Mouse (Mus musculus) liver, embryonic 13.5 days (tissue): ENCODE measurements around the gene Txndc8. TPM values are rescaled to one million over a fixed set of nuclear protein-coding genes. Genes with fewer than 3 reads are reported as not detected.

Experiments used
- ATAC-seq: fragments of 200-750 bp; cut with Nextera tagmentation; 2 replicates; pipeline ENCODE4 v1.8.0; 2017; ENCODE audit warnings: low read depth, mild to moderate bottlenecking, moderate number of reproducible peaks, moderate library complexity
- DNase-seq: peaks from one replicate; pipeline ENCODE4 v3.0.0; 2022
- H3K27ac ChIP-seq: fragments of 300-500 bp; sonication (generic); 2 replicates; pipeline ENCODE4 v1.5.1; 2015; ENCODE audit warnings: moderate library complexity, mild to moderate bottlenecking, inconsistent platforms
- H3K27me3 ChIP-seq: fragments of 300-500 bp; sonication (generic); 2 replicates; pipeline ENCODE4 v1.6.1; 2015; ENCODE audit warnings: mild to moderate bottlenecking, inconsistent platforms
- H3K36me3 ChIP-seq: fragments of 300-500 bp; sonication (generic); 2 replicates; pipeline ENCODE4 v1.6.1; 2015; ENCODE audit warnings: mild to moderate bottlenecking, inconsistent platforms
- H3K4me1 ChIP-seq: fragments of 300-500 bp; sonication (generic); replicated peaks from 2 replicates; pipeline ENCODE4 v1.6.1; 2015; ENCODE audit warnings: inconsistent platforms
- H3K4me2 ChIP-seq: fragments of 300-500 bp; sonication (generic); 2 replicates; pipeline ENCODE4 v1.6.1; 2015; ENCODE audit warnings: inconsistent platforms, mild to moderate bottlenecking, moderate library complexity
- H3K4me3 ChIP-seq: fragments of 300-500 bp; sonication (generic); replicated peaks from 2 replicates; pipeline ENCODE4 v1.5.1; 2015; ENCODE audit warnings: mild to moderate bottlenecking, inconsistent platforms
- H3K9ac ChIP-seq: fragments of 300-500 bp; sonication (generic); 2 replicates; pipeline ENCODE4 v1.6.1; 2015; ENCODE audit warnings: mild to moderate bottlenecking, inconsistent platforms
- H3K9me3 ChIP-seq: fragments of 300-500 bp; sonication (generic); replicated peaks from 2 replicates; pipeline ENCODE4 v1.6.1; 2016; ENCODE audit warnings: inconsistent platforms
- WGBS: fragments of 180-500 bp; shearing (Covaris S2); methylation state at CpG from one replicate; pipeline ENCODE4 v1.1.7; 2015; ENCODE audit not compliant: insufficient replicate concordance; 5-methylcytosine and 5-hydroxymethylcytosine counted together
- polyA plus RNA-seq: library from polyadenylated mRNA; unstranded; fragments of >200 nt; fragmentation: Nextera tagmentation; extraction: Ambion mirVana; gene quantifications from 2 replicates; pipeline ENCODE4 v1.2.1, GENCODE M21; 2015

Gene Txndc8
- polyA plus RNA-seq: not detected in 2 replicates

DNA sequence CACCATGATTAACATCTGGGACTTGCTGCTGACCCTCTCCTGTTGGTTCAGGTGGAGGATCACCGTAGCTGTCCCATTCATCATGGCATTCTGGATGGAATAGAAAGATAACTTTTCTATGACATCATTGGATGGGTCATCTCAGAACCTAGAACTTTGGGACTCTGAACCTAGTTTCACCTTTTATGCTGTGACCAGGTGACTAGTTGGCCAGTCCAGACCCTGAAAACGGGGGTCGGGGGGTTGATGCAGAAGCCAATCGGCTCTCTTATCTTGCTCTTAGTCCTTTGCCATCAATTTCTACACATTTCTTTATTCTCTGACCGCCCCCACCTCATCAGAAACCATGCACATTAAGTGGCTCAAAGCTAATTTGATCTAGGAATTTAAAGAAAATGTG, at the start of gene Txndc8:
Gene Txndc8, minus strand, starts transcription at position 101 of the 400 bp plus-strand sequence.
- H3K4me1 ChIP-seq: no peaks in the 10 kb centered on the region
- no peak within 1 kb of the TSS for H3K9ac ChIP-seq
- 65% methylated on average over 5 of the region's 5 CpGs for WGBS
- no peak within 1 kb of the TSS for H3K27ac ChIP-seq
- no peaks in the 10 kb centered on the region for H3K9me3 ChIP-seq
- H3K27me3 ChIP-seq: no peaks in the 10 kb centered on the region
- H3K36me3 ChIP-seq: no peaks in the 10 kb centered on the region
- no peak within 1 kb of the TSS for H3K4me2 ChIP-seq
- ATAC-seq (no peak), DNase-seq (no peak)
- no peak within 1 kb of the TSS for H3K4me3 ChIP-seq

DNA sequence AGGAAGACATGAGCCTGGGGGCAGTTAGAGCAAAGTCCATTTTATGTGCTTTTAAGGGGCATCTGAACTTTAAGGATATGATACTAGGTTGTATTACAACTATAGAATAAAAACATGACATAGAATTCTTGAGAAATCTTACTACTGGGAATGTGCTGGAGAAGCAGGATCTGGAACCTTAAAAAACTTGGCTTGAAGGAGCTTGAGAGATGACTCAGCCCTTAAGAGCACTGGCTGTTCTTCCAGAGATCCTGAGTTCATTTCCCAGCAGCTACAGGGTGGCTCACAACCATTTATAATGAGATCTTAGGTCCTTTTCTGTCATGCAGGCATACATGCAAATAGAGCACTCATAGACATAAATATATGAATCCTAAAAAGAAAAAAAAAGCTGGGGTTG, 46.7 kb upstream of the Txndc8 start:
- Histone ChIP-seq H3K4me1 (no peaks in the 10 kb centered on the region), H3K4me3 (no peak overlapping the region), H3K4me2 (no peak overlapping the region), H3K27me3 (no peaks in the 10 kb centered on the region), H3K9ac (no peak overlapping the region), H3K9me3 (no peaks in the 10 kb centered on the region), H3K27ac (no peak overlapping the region), H3K36me3 (no peaks in the 10 kb centered on the region)
- ATAC-seq (no peak), DNase-seq (no peak)

DNA sequence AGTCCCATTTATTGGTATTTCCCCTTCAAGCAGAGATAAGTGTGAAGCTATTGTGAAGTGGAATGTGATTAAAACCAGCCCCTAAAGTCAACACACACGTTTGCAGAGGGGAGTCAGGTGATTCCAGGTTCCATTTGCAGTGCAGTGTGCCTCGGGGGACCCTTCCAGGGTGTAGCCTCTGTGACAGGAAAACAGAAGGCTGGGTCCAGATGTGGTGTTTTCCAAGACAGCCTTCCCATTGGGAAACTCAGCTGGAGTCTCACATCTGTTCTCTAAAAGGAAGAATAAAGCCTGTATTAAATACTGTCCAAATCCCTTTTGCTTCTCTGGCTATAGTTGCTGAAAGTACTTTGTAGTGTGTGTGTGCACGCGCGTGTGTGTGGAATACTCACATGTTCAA, 45.5 kb upstream of the Txndc8 start:
- Histone ChIP-seq H3K4me1 (no peaks in the 10 kb centered on the region), H3K4me3 (no peak overlapping the region), H3K9me3 (no peaks in the 10 kb centered on the region), H3K27ac (no peak overlapping the region), H3K9ac (no peak overlapping the region), H3K36me3 (no peaks in the 10 kb centered on the region), H3K27me3 (no peaks in the 10 kb centered on the region), H3K4me2 (no peak overlapping the region)
- 67% methylated on average over 5 of the region's 5 CpGs for WGBS
- no peak for DNase-seq
- no peak for ATAC-seq

DNA sequence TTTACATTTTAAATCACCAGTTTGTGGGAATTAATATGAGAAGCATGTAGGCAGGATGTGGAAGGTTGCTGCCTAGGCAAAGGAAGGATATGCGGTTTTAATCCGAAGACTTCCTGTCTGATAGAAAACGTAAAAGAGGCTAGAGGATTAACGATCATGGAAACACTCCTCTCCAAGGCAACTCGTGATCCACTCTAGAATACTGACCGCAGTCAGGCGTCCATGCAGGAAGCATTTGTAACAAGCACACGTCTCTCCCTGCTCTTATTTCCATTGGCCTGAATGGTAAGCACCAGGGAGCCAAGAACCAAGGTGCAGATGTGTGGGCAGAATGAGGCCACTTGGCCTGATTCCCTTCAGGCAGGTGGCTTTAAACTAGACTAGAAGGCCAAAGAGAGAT, 41.8 kb upstream of the Txndc8 start:
- WGBS: 43% methylated on average over 8 of the region's 8 CpGs
- H3K27me3 ChIP-seq: no peaks in the 10 kb centered on the region
- no peaks in the 10 kb centered on the region for H3K4me1 ChIP-seq
- no peak overlapping the region for H3K9ac ChIP-seq
- no peak overlapping the region for H3K4me3 ChIP-seq
- DNase-seq (no peak), ATAC-seq (no peak)
- no peaks in the 10 kb centered on the region for H3K36me3 ChIP-seq
- no peak overlapping the region for H3K4me2 ChIP-seq
- no peak overlapping the region for H3K27ac ChIP-seq
- H3K9me3 ChIP-seq: no peaks in the 10 kb centered on the region

DNA sequence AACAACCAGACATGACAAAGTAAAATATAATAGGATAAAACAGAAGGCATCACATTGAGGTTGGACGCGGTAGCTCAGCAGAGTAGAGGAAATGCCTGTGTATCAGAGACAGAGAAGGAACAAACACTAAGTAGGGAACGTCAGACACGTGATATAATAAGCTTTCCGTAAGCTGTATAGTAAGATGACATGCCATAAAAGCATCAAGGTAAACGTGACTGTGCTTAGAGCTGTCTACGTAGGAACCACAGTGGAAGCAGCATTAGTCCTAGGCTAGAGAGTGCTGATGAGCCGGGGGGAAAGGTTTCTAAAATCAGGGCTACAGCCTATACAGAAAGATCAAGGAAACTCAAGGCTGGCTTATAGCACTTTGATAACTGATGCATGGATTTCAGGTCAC, 41.4 kb upstream of the Txndc8 start:
- no peak for ATAC-seq
- 58% methylated on average over 8 of the region's 8 CpGs for WGBS

DNA sequence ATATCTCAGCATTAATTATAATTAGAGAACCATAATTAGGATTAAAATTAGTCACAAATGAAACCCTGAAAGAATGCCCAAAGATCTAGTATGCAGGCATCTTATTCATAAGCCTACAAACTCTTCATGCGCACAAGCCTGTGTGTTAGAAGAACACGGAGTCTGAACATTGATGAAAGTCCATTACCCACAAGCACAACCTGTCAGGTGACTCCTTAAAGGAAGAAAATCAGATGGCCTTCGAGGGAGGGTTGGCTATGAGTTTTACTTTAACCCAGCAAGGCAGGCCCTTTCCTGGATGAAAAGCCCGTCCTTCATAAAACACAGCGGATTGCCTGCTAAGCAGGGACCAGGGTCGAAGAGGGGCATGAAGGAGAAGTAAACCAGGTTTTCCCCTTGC, 35.9 kb upstream of the Txndc8 start:
- no peaks in the 10 kb centered on the region for H3K9me3 ChIP-seq
- no peak overlapping the region for H3K4me3 ChIP-seq
- no peaks in the 10 kb centered on the region for H3K36me3 ChIP-seq
- WGBS: 75% methylated on average over 6 of the region's 6 CpGs
- no peak overlapping the region for H3K27ac ChIP-seq
- ATAC-seq (no peak), DNase-seq (no peak)
- no peaks in the 10 kb centered on the region for H3K4me1 ChIP-seq
- no peak overlapping the region for H3K4me2 ChIP-seq
- no peaks in the 10 kb centered on the region for H3K27me3 ChIP-seq
- no peak overlapping the region for H3K9ac ChIP-seq

More for the DNA sequence above, 41.4 kb upstream of the Txndc8 start:
- Histone ChIP-seq H3K27ac (no peak overlapping the region), H3K36me3 (no peaks in the 10 kb centered on the region), H3K4me3 (no peak overlapping the region), H3K27me3 (no peaks in the 10 kb centered on the region), H3K9me3 (no peaks in the 10 kb centered on the region), H3K4me1 (no peaks in the 10 kb centered on the region), H3K9ac (no peak overlapping the region), H3K4me2 (no peak overlapping the region)
- DNase-seq: no peak

DNA sequence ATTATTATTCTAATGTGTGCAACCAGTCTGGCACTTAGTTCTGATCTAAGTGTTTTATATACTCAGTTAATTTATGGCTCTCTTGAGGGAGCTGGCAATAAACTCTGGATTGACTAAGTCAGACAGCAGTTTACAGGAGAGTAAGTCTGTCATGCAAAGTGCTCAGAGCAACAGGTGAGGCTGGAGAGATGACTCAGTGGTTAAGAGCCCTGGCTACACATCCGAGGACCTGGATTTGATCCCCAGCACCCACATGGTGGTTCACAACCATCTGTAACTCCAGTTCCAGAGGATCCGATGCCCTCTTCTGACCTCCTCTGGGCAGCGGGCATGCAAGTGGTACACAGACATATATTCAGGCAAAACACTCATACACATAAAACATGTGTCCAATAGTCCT, 35.4 kb upstream of the Txndc8 start:
- Histone ChIP-seq H3K9ac (no peak overlapping the region), H3K4me3 (no peak overlapping the region), H3K4me2 (no peak overlapping the region), H3K36me3 (no peaks in the 10 kb centered on the region), H3K27me3 (no peaks in the 10 kb centered on the region), H3K9me3 (no peaks in the 10 kb centered on the region), H3K27ac (no peak overlapping the region), H3K4me1 (no peaks in the 10 kb centered on the region)
- ATAC-seq (no peak), DNase-seq (no peak)
- WGBS: 75% methylated on average over 3 of the region's 3 CpGs

DNA sequence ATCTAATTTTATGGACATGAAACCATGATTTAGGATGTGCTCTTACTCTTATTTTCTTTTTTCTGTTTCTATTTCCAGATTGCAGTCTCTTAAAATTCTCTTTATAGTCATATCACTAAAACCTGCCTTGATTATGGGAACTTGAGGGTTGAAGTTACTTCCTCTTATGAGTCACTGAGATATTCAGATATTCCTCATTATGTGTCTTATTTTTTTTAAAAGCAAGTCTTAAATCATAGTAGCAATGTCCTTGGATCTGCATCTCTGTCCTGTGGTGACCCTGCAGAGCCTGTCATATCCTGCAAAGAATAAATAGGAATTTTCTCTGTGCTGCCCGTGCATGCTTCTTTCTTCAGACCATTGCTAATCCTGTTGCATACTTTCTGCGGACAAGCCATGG, 31.2 kb upstream of the Txndc8 start:
- Histone ChIP-seq H3K27ac (no peak overlapping the region), H3K27me3 (no peaks in the 10 kb centered on the region), H3K4me1 (no peaks in the 10 kb centered on the region), H3K4me2 (no peak overlapping the region), H3K4me3 (no peak overlapping the region), H3K9ac (no peak overlapping the region), H3K9me3 (no peaks in the 10 kb centered on the region), H3K36me3 (no peaks in the 10 kb centered on the region)
- 77% methylated on average over 2 of the region's 2 CpGs for WGBS
- no peak for DNase-seq
- ATAC-seq: no peak

DNA sequence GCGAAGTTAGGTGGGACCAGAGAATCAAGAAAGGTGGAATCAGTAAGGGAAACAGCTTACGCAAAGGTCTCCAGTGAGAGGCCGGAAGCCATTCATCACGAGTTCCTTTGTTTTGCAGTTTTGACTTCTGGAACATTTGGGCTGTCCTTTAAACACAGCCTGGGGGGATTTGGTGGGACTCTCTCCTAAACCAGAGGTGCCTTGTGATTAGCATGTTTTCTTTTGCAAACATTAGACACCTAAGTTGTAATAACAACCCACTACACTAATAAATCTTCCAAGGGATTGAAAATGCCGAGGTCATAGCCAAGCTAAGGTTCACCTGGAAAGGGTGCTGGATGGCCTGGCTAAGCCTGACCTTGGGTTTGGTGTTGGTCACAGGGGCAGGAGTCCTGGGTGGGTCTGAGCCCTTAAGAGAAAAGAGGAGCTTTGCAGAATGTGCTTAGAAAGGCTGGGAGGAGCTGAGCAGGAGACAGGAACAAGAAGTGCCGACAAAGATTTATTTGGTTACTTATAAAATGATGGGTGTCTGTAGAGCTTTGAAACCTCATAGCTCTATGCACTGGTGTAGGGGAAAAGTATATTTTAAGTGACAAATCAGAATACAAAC, 28.3 kb upstream of the Txndc8 start:
- DNase-seq (no peak), ATAC-seq (no peak)
- Histone ChIP-seq H3K4me3 (no peak overlapping the region), H3K27me3 (no peaks in the 10 kb centered on the region), H3K4me2 (no peak overlapping the region), H3K4me1 (0 out of 2 replicates have a peak, but pooled peaks cover 5% of the 10 kb centered on the region), H3K36me3 (no peaks in the 10 kb centered on the region), H3K9ac (no peak overlapping the region), H3K27ac (no peak overlapping the region), H3K9me3 (no peaks in the 10 kb centered on the region)
- WGBS: 71% methylated on average over 6 of the region's 6 CpGs

DNA sequence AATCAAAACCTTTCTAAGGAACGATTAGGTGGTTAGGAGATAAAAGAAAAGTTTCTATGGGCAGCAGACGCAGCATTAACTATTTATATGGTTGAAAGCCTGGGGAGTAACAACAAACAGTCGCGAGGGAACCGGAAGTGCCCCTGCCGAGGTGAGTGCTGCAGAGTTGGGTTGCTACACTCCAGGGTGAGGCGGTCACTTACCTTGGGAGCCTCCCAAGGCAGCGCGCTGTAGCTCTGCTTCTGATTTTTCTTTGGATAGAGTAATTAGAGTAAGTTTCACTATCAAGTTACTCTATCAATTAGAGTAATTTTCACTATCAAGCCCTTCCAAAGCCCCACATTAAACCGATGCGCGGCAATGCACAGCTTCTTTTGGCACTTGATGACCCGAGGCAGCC, 25.7 kb upstream of the Txndc8 start:
- ATAC-seq (no peak), DNase-seq (no peak)
- Histone ChIP-seq H3K9me3 (no peaks in the 10 kb centered on the region; the same call in 1 of the 2 replicates), H3K4me1 (0 out of 2 replicates have a peak, but pooled peaks cover 5% of the 10 kb centered on the region), H3K4me3 (0 out of 2 replicates have a peak overlapping the region, but pooled peaks have one; percentile 16), H3K4me2 (peak overlapping the region; percentile 47), H3K27ac (no peak overlapping the region), H3K27me3 (no peaks in the 10 kb centered on the region), H3K9ac (no peak overlapping the region), H3K36me3 (no peaks in the 10 kb centered on the region)
- 39% methylated on average over 13 of the region's 13 CpGs for WGBS

DNA sequence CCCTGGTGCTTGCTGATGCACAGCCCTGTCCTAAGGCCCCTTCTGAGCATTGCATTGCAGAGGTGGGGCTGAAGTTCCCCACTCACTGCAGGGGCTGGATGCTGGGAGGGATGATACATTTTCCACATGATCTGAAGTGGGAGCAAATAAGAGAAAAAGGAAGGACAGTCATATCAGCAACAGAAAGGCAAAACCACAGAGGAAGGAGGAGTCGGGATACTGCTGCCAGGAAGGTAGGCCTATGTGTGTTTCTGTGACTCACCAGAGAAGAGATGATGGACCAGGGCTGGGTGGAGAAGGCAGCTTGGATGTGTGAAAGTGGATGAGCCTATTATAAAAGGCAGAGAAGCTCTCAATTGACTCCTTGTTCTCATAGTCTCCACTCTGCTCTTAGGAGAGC, 23.8 kb upstream of the Txndc8 start:
- ATAC-seq: no peak
- no peaks in the 10 kb centered on the region for H3K36me3 ChIP-seq
- 0 out of 2 replicates have a peak, but pooled peaks cover 5% of the 10 kb centered on the region for H3K4me1 ChIP-seq
- H3K4me3 ChIP-seq: no peak overlapping the region
- no peaks in the 10 kb centered on the region; the same call in 1 of the 2 replicates for H3K9me3 ChIP-seq
- no peak overlapping the region for H3K27ac ChIP-seq
- WGBS: 11% methylated on average over 1 of the region's 1 CpGs
- no peak for DNase-seq
- no peak overlapping the region for H3K9ac ChIP-seq
- H3K27me3 ChIP-seq: no peaks in the 10 kb centered on the region
- no peak overlapping the region for H3K4me2 ChIP-seq

DNA sequence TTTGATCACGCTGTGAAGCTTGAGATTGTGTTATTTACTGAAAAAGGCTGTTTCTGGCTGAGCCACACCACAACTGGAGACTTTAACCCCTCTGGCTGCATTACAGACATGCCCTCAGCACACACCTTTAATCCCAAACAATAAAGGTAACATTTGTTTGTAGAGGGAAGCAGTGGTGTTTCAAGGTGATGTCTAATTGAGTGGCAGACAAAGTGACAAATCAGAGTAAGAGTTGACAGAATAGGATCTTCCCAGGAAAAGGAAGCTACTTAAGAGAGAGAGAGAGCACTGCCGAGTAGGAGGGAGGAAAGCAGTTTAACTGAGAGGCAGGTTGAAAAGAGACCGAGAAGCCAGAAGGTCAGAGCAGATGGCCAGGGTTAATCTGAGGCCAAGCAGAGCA, 5.4 kb downstream of the Txndc8 start:
- Histone ChIP-seq H3K4me2 (no peak overlapping the region), H3K9me3 (no peaks in the 10 kb centered on the region), H3K4me3 (no peak overlapping the region), H3K36me3 (no peaks in the 10 kb centered on the region), H3K4me1 (no peaks in the 10 kb centered on the region), H3K27me3 (no peaks in the 10 kb centered on the region), H3K27ac (no peak overlapping the region), H3K9ac (no peak overlapping the region)
- WGBS: 50% methylated on average over 3 of the region's 3 CpGs
- DNase-seq (no peak), ATAC-seq (no peak)
